Mouse (Mus musculus): ENCODE measurements around the gene Ralgapb. TPM values are rescaled to one million over a fixed set of nuclear protein-coding genes. Genes with fewer than 3 reads are reported as not detected.

The Ralgapb gene
- total RNA-seq, 1 experiment, result 23.0 TPM

GRCm38 (mm10) chr2:158418663-158419062, 9.0 kb downstream of the Ralgapb start:
- Histone ChIP-seq H3K9me3 (ENCODE audit: control insufficient read depth, insufficient read depth, low read depth, low read length) (no peaks in the 10 kb centered on the region), H3K4me3 (ENCODE audit: insufficient read depth in 1 of 2, low read depth in 1 of 2, low read length in 2 of 2, poor library complexity in 1 of 2, severe bottlenecking in 1 of 2) (no peak overlapping the region), H3K36me3 (ENCODE audit: control insufficient read depth, insufficient read depth, low read length, poor library complexity, severe bottlenecking) (no peaks in the 10 kb centered on the region), H3K27ac (ENCODE audit: insufficient read depth, low read depth, low read length, poor library complexity, severe bottlenecking) (no peak overlapping the region), H3K9ac (ENCODE audit: insufficient read depth, low read depth, low read length, poor library complexity, severe bottlenecking) (no peak overlapping the region), H3K4me1 (ENCODE audit: control insufficient read depth in 2 of 2, insufficient read depth in 2 of 2, low read length in 2 of 2, poor library complexity in 1 of 2) (no peaks in the 10 kb centered on the region)
- DNase-seq (ENCODE audit: low read depth, low spot score), result no peak
- in situ Hi-C loops (cut with MboI; ENCODE audit: low sequenced_read_pairs in 2 of 2, unreplicated experiment in 2 of 2), result no loop called here
- TF ChIP-seq MAFK (IDR thresholded peaks at IDR 0.05; ENCODE audit: insufficient read depth, low read depth, low read length), result no peak

- Histone ChIP-seq H3K36me3 (ENCODE audit: control insufficient read depth, insufficient read depth, low read length, poor library complexity, severe bottlenecking) (peaks cover 2% of the 10 kb centered on the region), H3K4me3 (ENCODE audit: insufficient read depth in 1 of 2, low read depth in 1 of 2, low read length in 2 of 2, poor library complexity in 1 of 2, severe bottlenecking in 1 of 2) (no peak overlapping the region), H3K27ac (ENCODE audit: insufficient read depth, low read depth, low read length, poor library complexity, severe bottlenecking) (no peak overlapping the region), H3K9ac (ENCODE audit: insufficient read depth, low read depth, low read length, poor library complexity, severe bottlenecking) (no peak overlapping the region), H3K9me3 (ENCODE audit: control insufficient read depth, insufficient read depth, low read depth, low read length) (no peaks in the 10 kb centered on the region), H3K4me1 (ENCODE audit: control insufficient read depth in 2 of 2, insufficient read depth in 2 of 2, low read length in 2 of 2, poor library complexity in 1 of 2) (no peaks in the 10 kb centered on the region)
- no peak for DNase-seq (ENCODE audit: low read depth, low spot score)
- no peak for TF ChIP-seq ZNF384 (IDR thresholded peaks at IDR 0.05; ENCODE audit: low read depth, low read length)
- TF ChIP-seq CHD2 (IDR thresholded peaks at IDR 0.05; ENCODE audit: low read depth, low read length), result no peak
- no peak for TF ChIP-seq ZC3H11A (IDR thresholded peaks at IDR 0.05; ENCODE audit: borderline replicate concordance, low read depth, low read length)
- TF ChIP-seq HCFC1 (IDR thresholded peaks at IDR 0.05; ENCODE audit: borderline replicate concordance, insufficient read depth, low read length), result no peak
- no peak for TF ChIP-seq MAFK (IDR thresholded peaks at IDR 0.05; ENCODE audit: insufficient read depth, low read depth, low read length)
- in situ Hi-C loops (cut with MboI; ENCODE audit: low sequenced_read_pairs in 2 of 2, unreplicated experiment in 2 of 2), result no loop called here
Observed at GRCm38 (mm10) chr2:158445814-158446213, 36.2 kb downstream of the Ralgapb start.

GRCm38 (mm10) chr2:158449845-158450244, 40.2 kb downstream of the Ralgapb start:
- H3K4me1 ChIP-seq (ENCODE audit: control insufficient read depth in 2 of 2, insufficient read depth in 2 of 2, low read length in 2 of 2, poor library complexity in 1 of 2), result no peaks in the 10 kb centered on the region
- no peak overlapping the region for H3K27ac ChIP-seq (ENCODE audit: insufficient read depth, low read depth, low read length, poor library complexity, severe bottlenecking)
- in situ Hi-C loops (cut with MboI; ENCODE audit: low sequenced_read_pairs in 2 of 2, unreplicated experiment in 2 of 2), result no loop called here
- no peak overlapping the region for H3K9ac ChIP-seq (ENCODE audit: insufficient read depth, low read depth, low read length, poor library complexity, severe bottlenecking)
- H3K9me3 ChIP-seq (ENCODE audit: control insufficient read depth, insufficient read depth, low read depth, low read length), result no peaks in the 10 kb centered on the region
- peaks cover 4% of the 10 kb centered on the region for H3K36me3 ChIP-seq (ENCODE audit: control insufficient read depth, insufficient read depth, low read length, poor library complexity, severe bottlenecking)
- DNase-seq (ENCODE audit: low read depth, low spot score), result no peak
- no peak overlapping the region for H3K4me3 ChIP-seq (ENCODE audit: insufficient read depth in 1 of 2, low read depth in 1 of 2, low read length in 2 of 2, poor library complexity in 1 of 2, severe bottlenecking in 1 of 2)
- TF ChIP-seq HCFC1 (IDR thresholded peaks at IDR 0.05; ENCODE audit: borderline replicate concordance, insufficient read depth, low read length) (no peak), ZNF384 (IDR thresholded peaks at IDR 0.05; ENCODE audit: low read depth, low read length) (no peak), CHD2 (IDR thresholded peaks at IDR 0.05; ENCODE audit: low read depth, low read length) (no peak), MAFK (IDR thresholded peaks at IDR 0.05; ENCODE audit: insufficient read depth, low read depth, low read length) (no peak), ZC3H11A (IDR thresholded peaks at IDR 0.05; ENCODE audit: borderline replicate concordance, low read depth, low read length) (no peak)

- Histone ChIP-seq H3K27ac (ENCODE audit: insufficient read depth, low read depth, low read length, poor library complexity, severe bottlenecking) (no peak overlapping the region), H3K4me1 (ENCODE audit: control insufficient read depth in 2 of 2, insufficient read depth in 2 of 2, low read length in 2 of 2, poor library complexity in 1 of 2) (no peaks in the 10 kb centered on the region), H3K9ac (ENCODE audit: insufficient read depth, low read depth, low read length, poor library complexity, severe bottlenecking) (no peak overlapping the region), H3K4me3 (ENCODE audit: insufficient read depth in 1 of 2, low read depth in 1 of 2, low read length in 2 of 2, poor library complexity in 1 of 2, severe bottlenecking in 1 of 2) (no peak overlapping the region), H3K9me3 (ENCODE audit: control insufficient read depth, insufficient read depth, low read depth, low read length) (no peaks in the 10 kb centered on the region), H3K36me3 (ENCODE audit: control insufficient read depth, insufficient read depth, low read length, poor library complexity, severe bottlenecking) (peaks cover 4% of the 10 kb centered on the region; the same call in 1 of the 2 replicates)
- TF ChIP-seq MAFK (IDR thresholded peaks at IDR 0.05; ENCODE audit: insufficient read depth, low read depth, low read length) (no peak), ZNF384 (IDR thresholded peaks at IDR 0.05; ENCODE audit: low read depth, low read length) (no peak), HCFC1 (IDR thresholded peaks at IDR 0.05; ENCODE audit: borderline replicate concordance, insufficient read depth, low read length) (no peak), ZC3H11A (IDR thresholded peaks at IDR 0.05; ENCODE audit: borderline replicate concordance, low read depth, low read length) (no peak), CHD2 (IDR thresholded peaks at IDR 0.05; ENCODE audit: low read depth, low read length) (no peak)
- DNase-seq (ENCODE audit: low read depth, low spot score), result no peak
- in situ Hi-C loops (cut with MboI; ENCODE audit: low sequenced_read_pairs in 2 of 2, unreplicated experiment in 2 of 2), result no loop called here
Observed at GRCm38 (mm10) chr2:158456451-158456850, 46.8 kb downstream of the Ralgapb start.

- H3K9me3 ChIP-seq (ENCODE audit: control insufficient read depth, insufficient read depth, low read depth, low read length), result no peaks in the 10 kb centered on the region
- no peak overlapping the region for H3K4me3 ChIP-seq (ENCODE audit: insufficient read depth in 1 of 2, low read depth in 1 of 2, low read length in 2 of 2, poor library complexity in 1 of 2, severe bottlenecking in 1 of 2)
- no peak overlapping the region for H3K27ac ChIP-seq (ENCODE audit: insufficient read depth, low read depth, low read length, poor library complexity, severe bottlenecking)
- DNase-seq (ENCODE audit: low read depth, low spot score), result no peak
- TF ChIP-seq MAFK (IDR thresholded peaks at IDR 0.05; ENCODE audit: insufficient read depth, low read depth, low read length) (no peak), CHD2 (IDR thresholded peaks at IDR 0.05; ENCODE audit: low read depth, low read length) (no peak), HCFC1 (IDR thresholded peaks at IDR 0.05; ENCODE audit: borderline replicate concordance, insufficient read depth, low read length) (no peak), ZC3H11A (IDR thresholded peaks at IDR 0.05; ENCODE audit: borderline replicate concordance, low read depth, low read length) (no peak), ZNF384 (IDR thresholded peaks at IDR 0.05; ENCODE audit: low read depth, low read length) (no peak)
- in situ Hi-C loops (cut with MboI; ENCODE audit: low sequenced_read_pairs in 2 of 2, unreplicated experiment in 2 of 2), result no loop called here
- no peak overlapping the region for H3K9ac ChIP-seq (ENCODE audit: insufficient read depth, low read depth, low read length, poor library complexity, severe bottlenecking)
- no peaks in the 10 kb centered on the region for H3K4me1 ChIP-seq (ENCODE audit: control insufficient read depth in 2 of 2, insufficient read depth in 2 of 2, low read length in 2 of 2, poor library complexity in 1 of 2)
- peaks cover 4% of the 10 kb centered on the region; the same call in 1 of the 2 replicates for H3K36me3 ChIP-seq (ENCODE audit: control insufficient read depth, insufficient read depth, low read length, poor library complexity, severe bottlenecking)
Observed at GRCm38 (mm10) chr2:158457610-158458009, 48.0 kb downstream of the Ralgapb start.
